Mouse (Mus musculus): ENCODE results near the gene Defb21.

DNA sequence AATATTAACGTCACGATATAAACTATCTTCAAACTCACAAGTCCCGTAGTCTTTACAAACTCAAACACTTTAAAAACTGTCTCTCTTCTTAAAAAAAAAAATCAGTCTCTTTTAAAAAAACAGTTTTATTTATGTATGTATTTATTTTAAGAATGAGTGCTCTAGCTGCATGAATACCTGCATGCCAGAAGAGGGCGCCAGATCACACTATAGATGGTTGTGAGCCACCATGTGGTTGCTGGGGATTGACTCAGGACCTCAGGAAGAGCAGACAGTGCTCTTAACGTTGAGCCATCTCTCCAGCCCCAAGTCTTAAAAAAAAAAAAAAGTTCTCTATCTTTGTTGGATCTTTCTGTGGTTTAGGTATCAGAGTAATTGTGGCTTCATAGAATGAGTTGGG, 44.8 kb downstream of the Defb21 start:
- TF ChIP-seq ZNF384 (IDR thresholded peaks at IDR 0.05; ENCODE audit: low read depth, low read length): no peak
- no peak for TF ChIP-seq NELFE (IDR thresholded peaks at IDR 0.05; ENCODE audit: low read depth, low read length)
- no peak for TF ChIP-seq GATA1 (IDR thresholded peaks at IDR 0.05; ENCODE audit: low read depth, low read length)
- TF ChIP-seq MAX (IDR thresholded peaks at IDR 0.05; ENCODE audit: low read length): no peak
- no peak for TF ChIP-seq POLR2A (IDR thresholded peaks at IDR 0.05; ENCODE audit: control insufficient read depth in 1 of 2, insufficient read depth in 1 of 2, low read depth in 1 of 2, low read length in 2 of 2, poor library complexity in 1 of 2)
- TF ChIP-seq MXI1 (IDR thresholded peaks at IDR 0.05; ENCODE audit: low read depth, low read length): no peak
- TF ChIP-seq SMC3 (IDR thresholded peaks at IDR 0.05; ENCODE audit: low read depth, low read length): peak; percentile 44

Data from MEL (cell line).